Mouse (Mus musculus) lung, postnatal 0 days (tissue): Measurements from ENCODE around the gene Tmem185b.

Experiments used
- CTCF ChIP-seq: IDR thresholded peaks from 2 replicates; pipeline ENCODE4 v1.5.1; 2016; ENCODE audit warnings: antibody characterized with exemption, mild to moderate bottlenecking
- EP300 ChIP-seq: IDR thresholded peaks from 2 replicates; pipeline ENCODE4 v1.6.1; 2016; ENCODE audit warnings: antibody characterized with exemption, mild to moderate bottlenecking, control low read depth

DNA sequence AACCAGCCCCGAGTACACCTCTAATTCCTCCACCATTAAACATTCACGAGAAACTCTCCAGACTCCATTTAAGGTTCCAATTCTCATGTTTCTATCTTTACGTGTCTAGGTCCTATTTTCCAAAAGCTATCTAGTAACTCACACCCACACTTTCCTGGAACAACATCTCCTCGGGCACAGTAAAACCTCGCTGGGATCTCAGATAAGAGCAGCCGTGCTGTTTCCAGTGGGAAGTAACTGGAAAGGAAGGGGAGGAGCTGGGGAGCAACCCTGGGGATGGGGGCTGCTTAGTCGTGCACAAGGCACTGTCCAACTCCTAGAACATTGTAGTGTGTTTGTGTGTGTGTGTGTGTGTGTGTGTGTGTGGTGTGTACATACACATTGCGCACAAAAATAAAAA, 24.1 kb upstream of the Tmem185b start:
- TF ChIP-seq CTCF (no peak), EP300 (no peak)
